8 mouse cellular contexts compared by ENCODE assay signal in the genomic region with DNA sequence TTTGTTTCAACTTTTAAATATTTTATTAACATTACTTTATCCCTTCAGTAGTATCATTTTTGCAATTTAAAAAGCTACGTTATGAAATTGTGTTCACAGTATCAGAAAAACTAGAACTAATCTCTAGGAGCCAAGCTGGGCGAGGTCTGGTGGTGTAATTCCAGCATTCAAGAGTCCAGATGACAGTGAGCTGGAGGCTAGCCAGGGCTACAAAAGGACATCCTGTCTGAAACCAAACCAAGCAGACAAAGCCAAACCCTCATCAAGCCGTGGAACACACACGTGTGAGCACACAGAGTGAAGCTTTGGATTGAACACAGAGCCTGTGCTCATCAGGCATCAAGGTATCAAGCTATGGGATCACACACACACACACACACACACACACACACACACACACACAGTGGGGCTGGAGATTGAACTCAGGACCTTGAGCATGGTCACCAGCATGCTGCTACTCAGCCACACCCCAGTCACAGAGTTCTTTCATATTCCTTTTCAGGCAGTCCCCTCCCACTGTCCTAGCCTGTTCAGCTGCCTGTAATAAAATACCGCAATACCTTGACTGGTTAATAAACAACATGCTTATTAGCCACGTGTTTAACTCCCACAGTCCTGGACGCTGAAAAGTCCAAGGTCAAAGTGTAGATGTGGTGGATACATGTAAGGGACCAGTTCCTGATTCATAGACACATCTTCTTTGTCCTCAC. TPM values are rescaled to one million over a fixed set of nuclear protein-coding genes. Genes with fewer than 3 reads are reported as not detected.
DNase-seq lines count a peak whose midpoint lies in the region; ATAC-seq lines count a peak whose summit lies in the region.

No protein-coding gene starts in this region.

- H3K4me2 ChIP-seq in intestine, embryonic 14.5 days (ENCODE audit: low read length), result no peak overlapping the region
- no peak overlapping the region for H3K4me2 ChIP-seq in lung, embryonic 16.5 days (ENCODE audit: low read depth, low read length)
- H3K4me2 ChIP-seq in hindbrain, embryonic 13.5 days, result no peak overlapping the region
- H3K4me2 ChIP-seq in midbrain, embryonic 15.5 days, result no peak overlapping the region

- no peaks in the 10 kb centered on the region for H3K9me3 ChIP-seq in intestine, embryonic 14.5 days (ENCODE audit: control insufficient read depth, low read length)
- H3K9me3 ChIP-seq in lung, embryonic 16.5 days (ENCODE audit: control insufficient read depth, low read length), result no peaks in the 10 kb centered on the region
- no peaks in the 10 kb centered on the region for H3K9me3 ChIP-seq in hindbrain, embryonic 13.5 days
- no peaks in the 10 kb centered on the region for H3K9me3 ChIP-seq in midbrain, embryonic 15.5 days

- no peaks in the 10 kb centered on the region for H3K4me1 ChIP-seq in intestine, embryonic 14.5 days (replicated peaks; ENCODE audit: control insufficient read depth, insufficient read depth, low read length)
- H3K4me1 ChIP-seq in lung, embryonic 16.5 days (replicated peaks; ENCODE audit: control insufficient read depth, insufficient read depth, low read length), result no peaks in the 10 kb centered on the region; the same call in 1 of the 2 replicates
- 0 out of 2 replicates have a peak, but pooled peaks cover 2% of the 10 kb centered on the region for H3K4me1 ChIP-seq in hindbrain, embryonic 13.5 days (replicated peaks)
- H3K4me1 ChIP-seq in midbrain, embryonic 15.5 days, result peaks cover 6% of the 10 kb centered on the region; the same call in 1 of the 2 replicates

- no peak overlapping the region for H3K4me3 ChIP-seq in intestine, embryonic 14.5 days (ENCODE audit: low read depth, low read length)
- H3K4me3 ChIP-seq in lung, embryonic 16.5 days (ENCODE audit: low read length), result no peak overlapping the region
- no peak overlapping the region for H3K4me3 ChIP-seq in hindbrain, embryonic 13.5 days
- no peak overlapping the region for H3K4me3 ChIP-seq in midbrain, embryonic 15.5 days

- no peaks in the 10 kb centered on the region for H3K36me3 ChIP-seq in intestine, embryonic 14.5 days (ENCODE audit: control insufficient read depth, insufficient read depth, low read length)
- H3K36me3 ChIP-seq in lung, embryonic 16.5 days (ENCODE audit: control insufficient read depth, insufficient read depth, low read length), result no peaks in the 10 kb centered on the region
- no peaks in the 10 kb centered on the region for H3K36me3 ChIP-seq in hindbrain, embryonic 13.5 days
- H3K36me3 ChIP-seq in midbrain, embryonic 15.5 days (replicated peaks), result no peaks in the 10 kb centered on the region

- DNase-seq in cerebellum, adult 18-20 months, result peak; percentile 35 to 50
- peak; percentile 39 for DNase-seq in cerebellum, adult 9-11 months
- DNase-seq in intestine, embryonic 14.5 days (ENCODE audit: low spot score), result no peak
- no peak for DNase-seq in right cerebral cortex, postnatal 4 days

- no peak for ATAC-seq in cerebellum, adult (ENCODE audit: insufficient number of reproducible peaks, low FRiP score, low TSS enrichment)
- ATAC-seq in intestine, embryonic 14.5 days (replicated peaks; ENCODE audit: low FRiP score, low TSS enrichment, low read depth), result peak; percentile 80
- 0 out of 2 replicates have a peak, but pooled peaks have one; percentile 26 for ATAC-seq in lung, embryonic 16.5 days (ENCODE audit: low read depth)
- no peak for ATAC-seq in hindbrain, embryonic 13.5 days (ENCODE audit: low FRiP score)
- no peak for ATAC-seq in midbrain, embryonic 15.5 days (replicated peaks)

- 57% methylated on average over 7 of the region's 7 CpGs for WGBS in intestine, embryonic 14.5 days
- 52% methylated on average over 7 of the region's 7 CpGs for WGBS in lung, embryonic 16.5 days
- 87% methylated on average over 7 of the region's 7 CpGs for WGBS in hindbrain, embryonic 13.5 days
- 86% methylated on average over 7 of the region's 7 CpGs for WGBS in midbrain, embryonic 15.5 days

- H3K9ac ChIP-seq in intestine, embryonic 14.5 days (ENCODE audit: low read length), result no peak overlapping the region
- no peak overlapping the region for H3K9ac ChIP-seq in lung, embryonic 16.5 days (ENCODE audit: low read length)
- no peak overlapping the region for H3K9ac ChIP-seq in hindbrain, embryonic 13.5 days
- H3K9ac ChIP-seq in midbrain, embryonic 15.5 days, result no peak overlapping the region

- H3K27me3 ChIP-seq in intestine, embryonic 14.5 days (replicated peaks; ENCODE audit: control insufficient read depth, insufficient read depth, low read length), result no peaks in the 10 kb centered on the region
- no peaks in the 10 kb centered on the region for H3K27me3 ChIP-seq in lung, embryonic 16.5 days (ENCODE audit: control insufficient read depth, insufficient read depth, low read depth, low read length)
- H3K27me3 ChIP-seq in hindbrain, embryonic 13.5 days, result no peaks in the 10 kb centered on the region
- H3K27me3 ChIP-seq in midbrain, embryonic 15.5 days (replicated peaks), result no peaks in the 10 kb centered on the region

- no peak overlapping the region for H3K27ac ChIP-seq in intestine, embryonic 14.5 days (ENCODE audit: low read depth)
- H3K27ac ChIP-seq in lung, embryonic 16.5 days (ENCODE audit: low read length), result no peak overlapping the region
- H3K27ac ChIP-seq in hindbrain, embryonic 13.5 days, result no peak overlapping the region
- H3K27ac ChIP-seq in midbrain, embryonic 15.5 days, result no peak overlapping the region

RNA-seq across cellular contexts. Expression of a gene that starts 9.9 kb away (rescaled TPM):
- 62.8 and 65.4 TPM in 2 replicates for polyA plus RNA-seq in intestine, embryonic 14.5 days (2014; fragmentation: Nextera tagmentation; extraction: Ambion mirVana)
- polyA plus RNA-seq in lung, embryonic 16.5 days (2015; fragmentation: Nextera tagmentation; extraction: Ambion mirVana), result 46.2 and 48.4 TPM in 2 replicates
- 32.9 and 34.3 TPM in 2 replicates for polyA plus RNA-seq in hindbrain, embryonic 13.5 days (2015; fragmentation: Nextera tagmentation; extraction: Ambion mirVana)
- 32.7 and 34.3 TPM in 2 replicates for polyA plus RNA-seq in midbrain, embryonic 15.5 days (2015; fragmentation: Nextera tagmentation; extraction: Ambion mirVana)

RNA-seq across cellular contexts. Expression of a gene that starts 56.8 kb away (rescaled TPM):
- polyA plus RNA-seq in intestine, embryonic 14.5 days (2014; fragmentation: Nextera tagmentation; extraction: Ambion mirVana), result 242 and 267 TPM in 2 replicates
- polyA plus RNA-seq in lung, embryonic 16.5 days (2015; fragmentation: Nextera tagmentation; extraction: Ambion mirVana), result 271 and 277 TPM in 2 replicates
- polyA plus RNA-seq in hindbrain, embryonic 13.5 days (2015; fragmentation: Nextera tagmentation; extraction: Ambion mirVana), result 57.6 and 65.0 TPM in 2 replicates
- polyA plus RNA-seq in midbrain, embryonic 15.5 days (2015; fragmentation: Nextera tagmentation; extraction: Ambion mirVana), result 30.9 and 44.5 TPM in 2 replicates

Comparison
In these comparisons a context has a peak if more than half of its experiments do, and no peak if none do; other contexts are left out.
1. DNase-seq: peak in cerebellum, adult 18-20 months (2 of 2) and cerebellum, adult 9-11 months (single experiment); none in intestine, embryonic 14.5 days (single experiment) and right cerebral cortex, postnatal 4 days (single experiment).
2. ATAC-seq: peak in intestine, embryonic 14.5 days (single experiment) and lung, embryonic 16.5 days (single experiment); none in cerebellum, adult (single experiment), hindbrain, embryonic 13.5 days (single experiment) and midbrain, embryonic 15.5 days (single experiment).